Comparison of ENCODE assay signal across 19 mouse cellular contexts in the genomic region with DNA sequence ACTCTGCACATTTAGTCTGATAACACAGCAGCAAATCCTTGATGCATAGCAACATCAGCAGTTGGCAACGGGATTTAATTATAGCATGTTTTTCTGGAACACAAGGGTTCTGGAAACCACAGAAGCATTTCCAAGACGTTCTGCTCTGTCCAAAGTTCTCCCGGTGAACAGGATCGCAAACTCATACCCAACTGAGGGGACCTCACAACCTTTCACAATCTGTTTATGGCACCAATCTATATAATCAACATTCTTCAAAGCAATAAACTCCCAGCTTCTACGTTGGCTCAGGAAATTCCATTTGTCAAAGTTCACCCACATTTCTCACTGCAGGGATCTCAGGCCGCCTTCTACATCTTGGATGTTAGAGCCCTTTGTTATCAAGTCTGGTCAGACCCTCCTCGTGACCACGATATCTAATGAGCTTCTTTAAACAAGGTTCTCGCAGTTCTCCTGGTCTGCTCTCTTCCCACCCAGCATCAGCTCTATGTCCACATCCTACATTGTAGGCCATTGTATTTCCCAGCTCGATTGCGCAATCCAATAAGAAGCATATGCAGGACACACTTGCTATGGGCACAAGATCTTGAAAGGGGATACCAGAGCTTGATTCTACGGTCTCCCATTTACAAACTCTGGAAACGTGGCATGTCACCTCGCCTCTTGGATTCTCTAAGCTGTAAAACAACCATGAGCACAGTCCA. TPM values are rescaled to one million over a fixed set of nuclear protein-coding genes. Genes with fewer than 3 reads are reported as not detected.
"Had no signal": no experiment of that assay in that cellular context is flagged by ENCODE, and none has a peak within 500 bp of the region (broad histone marks: within the 10 kb centered on the region; RNA-seq: fewer than 3 reads in every experiment).

No protein-coding gene starts in this region.

- DNase-seq: kidney, adult 8-10 months; kidney, postnatal 10 days; kidney, postnatal 36 days; liver, embryonic 13.5 days; lung, adult 2 months; lung, postnatal 14 days; lung, postnatal 4 days; right cerebral cortex, adult 18-20 months; right cerebral cortex, postnatal 14 days; right cerebral cortex, postnatal 4 days; spleen, adult 18-20 months; thymus, postnatal 25 days had no signal

- H3K9ac ChIP-seq: kidney, embryonic 15.5 days; liver, embryonic 13.5 days; midbrain, embryonic 12.5 days; midbrain, embryonic 15.5 days; stomach, embryonic 15.5 days had no signal

- H3K4me2 ChIP-seq: kidney, embryonic 15.5 days; liver, embryonic 13.5 days; midbrain, embryonic 12.5 days; midbrain, embryonic 15.5 days; stomach, embryonic 15.5 days had no signal

- H3K27ac ChIP-seq: kidney, embryonic 15.5 days; left cerebral cortex, adult 2 months; liver, embryonic 13.5 days; midbrain, embryonic 12.5 days; midbrain, embryonic 15.5 days; stomach, embryonic 15.5 days had no signal

- H3K27me3 ChIP-seq: kidney, embryonic 15.5 days; liver, embryonic 13.5 days; midbrain, embryonic 12.5 days; midbrain, embryonic 15.5 days; stomach, embryonic 15.5 days had no signal

- H3K4me3 ChIP-seq: kidney, embryonic 15.5 days; left cerebral cortex, adult 2 months; liver, embryonic 13.5 days; midbrain, embryonic 12.5 days; midbrain, embryonic 15.5 days; stomach, embryonic 15.5 days had no signal

- H3K9me3 ChIP-seq: kidney, embryonic 15.5 days; liver, embryonic 13.5 days; midbrain, embryonic 12.5 days; midbrain, embryonic 15.5 days; stomach, embryonic 15.5 days had no signal

- H3K36me3 ChIP-seq: kidney, embryonic 15.5 days; liver, embryonic 13.5 days; midbrain, embryonic 12.5 days; midbrain, embryonic 15.5 days; stomach, embryonic 15.5 days had no signal

- H3K4me1 ChIP-seq: kidney, embryonic 15.5 days; liver, embryonic 13.5 days; midbrain, embryonic 12.5 days; midbrain, embryonic 15.5 days; stomach, embryonic 15.5 days had no signal

- ATAC-seq: midbrain, embryonic 15.5 days had no signal

RNA-seq across cellular contexts. Expression of a gene that starts 26.6 kb away (rescaled TPM):
- total RNA-seq: liver, adult 2 months; megakaryocyte progenitor cell, adult 5-6 weeks had no signal
- polyA plus RNA-seq: liver, adult 2 months had no signal
